Mouse (Mus musculus): ENCODE results near the gene Abcc1.

Gene Abcc1

DNA sequence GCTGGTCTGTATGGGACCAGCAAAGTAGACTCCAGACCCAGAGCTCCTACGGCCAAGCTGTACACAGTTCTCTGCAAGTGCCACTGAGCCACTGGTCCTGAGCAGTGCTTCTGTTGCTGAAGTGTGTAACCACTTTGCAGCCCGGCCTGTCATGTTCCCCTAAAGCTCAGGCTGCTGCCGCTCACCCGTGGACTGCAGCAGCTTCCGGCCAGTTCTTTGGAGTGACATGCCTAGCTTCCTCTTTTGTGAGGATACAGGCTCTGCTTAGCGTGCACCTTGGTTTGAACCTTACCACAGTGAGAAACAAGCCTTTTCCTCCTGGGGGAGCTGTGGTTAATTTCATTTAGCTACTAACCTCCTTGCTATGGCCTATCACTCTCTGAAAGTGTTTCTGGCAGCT is 77.7 kb downstream of the Abcc1 start:
- in situ Hi-C loops (cut with MboI, MseI) = no loop called here

DNA sequence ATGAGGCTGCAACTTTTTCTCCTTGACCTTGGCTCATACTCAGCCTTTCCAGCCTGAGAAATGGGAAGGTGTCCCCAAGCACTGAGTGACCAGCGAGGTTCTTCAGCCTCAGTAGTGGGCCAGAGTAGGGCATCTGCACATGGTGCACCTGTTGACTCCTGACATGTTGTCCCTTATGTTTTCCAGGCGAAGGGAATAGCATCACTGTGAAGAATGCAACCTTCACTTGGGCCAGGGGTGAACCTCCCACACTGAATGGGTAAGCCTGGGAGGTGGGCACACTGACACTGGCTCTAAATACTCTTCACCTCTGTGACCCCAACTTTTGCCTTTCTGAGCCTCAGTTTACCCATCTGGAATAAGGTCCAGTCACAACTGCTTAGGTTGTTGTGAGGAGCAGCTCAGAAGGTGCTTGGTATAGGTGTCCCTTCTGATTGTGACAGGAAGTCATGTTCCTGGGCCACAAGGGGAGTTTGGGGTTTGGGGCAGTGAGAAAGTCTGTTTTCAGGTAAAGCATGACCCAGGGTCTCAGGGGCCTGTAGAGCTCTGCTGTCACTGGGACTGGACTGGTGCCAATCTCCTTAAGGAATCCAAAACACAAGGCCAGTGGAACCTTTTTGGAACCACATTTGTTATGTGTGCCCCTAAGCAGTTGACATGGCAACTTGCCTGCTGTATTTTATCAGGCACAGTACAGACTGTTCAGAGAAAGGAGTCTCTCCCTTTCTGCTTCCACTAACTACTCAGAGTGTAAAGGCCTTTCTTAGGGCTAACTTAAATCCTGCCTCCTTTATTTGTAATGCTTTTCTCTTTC is 78.7 kb downstream of the Abcc1 start:
- in situ Hi-C loops (cut with MboI, MseI) = no loop called here

DNA sequence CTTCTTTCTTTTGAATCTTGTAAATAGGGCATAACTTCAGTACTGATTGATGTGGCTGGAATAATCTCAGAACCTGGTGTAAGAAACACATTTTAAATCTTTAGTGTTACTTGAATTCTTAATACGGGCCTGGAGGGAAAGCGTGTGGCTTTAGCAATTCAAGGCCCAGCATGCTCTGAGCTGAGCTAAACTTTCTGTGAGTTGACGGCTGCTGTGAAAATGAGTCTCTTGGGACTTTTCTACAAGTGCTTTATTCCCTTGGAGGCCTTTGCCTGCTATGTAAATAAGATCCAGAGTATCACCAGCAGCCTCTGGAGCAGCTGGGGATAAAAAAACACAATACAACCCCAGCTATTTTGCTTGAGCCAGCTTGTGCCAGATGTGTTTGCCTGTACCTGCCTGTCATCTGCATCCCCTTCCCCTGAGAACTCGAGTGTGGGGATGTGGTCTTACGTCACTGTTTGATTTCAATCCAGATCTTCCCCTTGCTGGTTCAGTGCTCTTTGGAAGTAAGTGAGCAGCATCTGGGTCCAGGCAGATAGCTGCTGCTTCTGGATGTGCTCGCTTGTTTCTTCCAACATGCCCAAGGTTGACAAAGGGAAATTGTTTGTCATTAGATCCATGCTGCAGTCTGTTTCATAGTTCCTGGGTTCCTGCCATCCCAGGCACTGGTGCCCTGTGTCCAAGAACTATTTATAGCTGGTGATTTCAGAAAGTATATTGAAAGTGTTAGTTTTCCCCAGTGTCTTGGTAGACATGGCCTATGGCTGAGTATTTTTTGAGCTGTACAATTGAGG is 82.9 kb downstream of the Abcc1 start:
- in situ Hi-C loops (cut with MboI, MseI) = no loop called here

DNA sequence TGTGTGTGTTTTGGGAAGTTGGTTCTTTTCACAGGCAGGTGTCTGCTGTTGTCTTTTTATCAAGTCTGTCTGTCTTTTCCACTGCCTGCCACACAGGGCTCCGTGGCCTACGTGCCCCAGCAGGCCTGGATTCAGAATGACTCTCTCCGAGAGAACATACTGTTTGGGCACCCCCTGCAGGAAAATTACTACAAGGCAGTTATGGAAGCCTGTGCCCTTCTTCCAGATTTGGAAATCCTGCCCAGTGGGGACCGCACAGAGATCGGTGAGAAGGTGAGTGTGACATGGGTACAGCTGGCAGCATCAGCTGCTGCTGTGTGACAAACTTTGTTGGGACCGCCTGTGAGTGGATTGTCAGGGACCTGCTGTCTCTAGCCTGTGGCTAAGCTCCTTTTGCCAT is 83.8 kb downstream of the Abcc1 start:
- in situ Hi-C loops (cut with MboI, MseI) = no loop called here

DNA sequence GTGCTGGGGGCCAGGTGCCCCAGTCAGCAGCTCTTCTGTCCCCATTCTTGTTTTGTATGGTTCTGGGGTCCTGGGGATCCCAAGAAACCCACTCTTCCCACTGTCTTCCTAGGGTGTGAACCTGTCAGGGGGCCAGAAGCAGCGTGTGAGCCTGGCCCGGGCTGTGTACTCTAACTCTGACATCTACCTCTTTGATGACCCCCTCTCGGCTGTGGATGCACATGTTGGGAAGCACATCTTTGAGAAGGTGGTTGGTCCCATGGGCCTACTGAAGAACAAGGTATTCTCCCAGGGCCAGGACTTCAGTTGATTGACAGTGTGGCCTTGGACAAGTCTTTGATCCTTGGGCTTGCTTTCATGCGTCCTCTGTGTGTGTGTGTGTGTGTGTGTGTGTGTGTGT is 86.0 kb downstream of the Abcc1 start:
- in situ Hi-C loops (cut with MboI, MseI) = no loop called here

DNA sequence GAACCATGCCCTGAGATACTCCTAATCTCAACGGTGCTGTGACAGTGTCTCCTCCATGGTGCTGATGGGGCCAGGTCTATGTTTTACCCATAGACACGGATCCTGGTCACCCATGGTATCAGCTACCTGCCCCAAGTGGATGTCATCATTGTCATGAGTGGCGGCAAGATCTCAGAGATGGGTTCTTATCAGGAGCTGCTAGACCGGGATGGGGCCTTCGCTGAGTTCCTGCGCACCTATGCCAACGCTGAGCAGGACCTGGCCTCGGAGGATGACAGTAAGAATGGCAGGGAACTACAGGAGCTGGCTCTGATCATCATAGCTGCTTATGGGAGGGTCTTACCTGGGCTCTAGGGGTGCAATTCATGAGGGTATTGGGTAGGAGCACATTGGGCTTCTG is 86.9 kb downstream of the Abcc1 start:
- in situ Hi-C loops (cut with MboI, MseI) = no loop called here

DNA sequence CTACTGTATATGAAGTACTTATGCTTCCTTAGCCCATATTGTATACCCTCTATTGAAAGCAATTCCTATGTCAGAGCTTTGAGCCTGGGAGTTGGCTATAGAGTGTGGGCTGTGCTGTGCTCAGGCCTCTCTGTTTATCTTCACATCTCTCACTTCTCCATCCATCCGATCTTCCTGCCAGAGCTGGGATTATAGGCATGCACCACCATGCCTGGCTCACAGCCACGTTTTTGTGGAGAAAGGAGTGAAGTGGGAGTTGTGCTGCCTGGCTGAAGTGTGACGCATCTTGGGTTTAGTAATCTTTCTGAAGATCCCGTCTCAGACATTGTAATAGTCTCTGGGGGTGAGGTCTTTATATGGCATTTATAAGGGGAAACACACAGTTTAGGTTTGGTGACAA is 88.5 kb downstream of the Abcc1 start:
- in situ Hi-C loops (cut with MboI, MseI) = loop anchor here (25.0 kb wide), 1 partner anchor 838 kb away; no protein-coding TSS in a partner anchor

DNA sequence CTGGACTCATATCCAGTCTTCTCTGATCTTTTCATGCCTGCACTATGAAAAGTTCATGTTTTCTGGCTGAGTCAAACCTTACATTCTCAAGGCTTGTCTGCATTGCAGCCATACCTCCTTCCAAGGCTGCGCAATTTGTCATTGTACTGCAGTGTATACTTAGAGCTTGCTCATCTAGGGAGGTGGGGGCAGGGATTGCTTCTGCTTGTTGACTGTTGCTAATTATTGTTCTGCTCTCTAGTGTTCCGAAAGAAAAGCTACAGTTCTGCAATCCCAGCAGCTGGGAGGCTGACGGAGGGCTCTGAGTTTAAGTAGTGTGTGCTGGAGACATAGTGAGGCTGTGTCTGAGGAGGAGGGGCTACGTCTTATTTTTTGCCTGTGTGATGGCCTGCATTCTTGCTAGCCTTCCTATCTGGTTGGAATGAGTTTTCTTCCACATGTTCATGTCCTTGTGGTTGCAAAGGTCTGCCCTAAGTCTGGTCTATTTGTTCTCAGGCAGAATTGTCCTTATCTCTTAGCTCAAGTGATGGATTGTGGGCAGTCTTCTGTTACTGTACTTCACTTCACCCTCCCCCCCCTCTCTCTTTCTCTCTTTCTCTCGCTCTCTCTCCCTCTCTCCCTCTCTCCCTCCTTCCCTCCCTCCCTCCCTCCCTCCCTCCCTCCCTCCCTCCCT is 90.2 kb downstream of the Abcc1 start:
- in situ Hi-C loops (cut with MboI, MseI) = loop anchor here (25.0 kb wide), 1 partner anchor 839 kb away; no protein-coding TSS in a partner anchor

DNA sequence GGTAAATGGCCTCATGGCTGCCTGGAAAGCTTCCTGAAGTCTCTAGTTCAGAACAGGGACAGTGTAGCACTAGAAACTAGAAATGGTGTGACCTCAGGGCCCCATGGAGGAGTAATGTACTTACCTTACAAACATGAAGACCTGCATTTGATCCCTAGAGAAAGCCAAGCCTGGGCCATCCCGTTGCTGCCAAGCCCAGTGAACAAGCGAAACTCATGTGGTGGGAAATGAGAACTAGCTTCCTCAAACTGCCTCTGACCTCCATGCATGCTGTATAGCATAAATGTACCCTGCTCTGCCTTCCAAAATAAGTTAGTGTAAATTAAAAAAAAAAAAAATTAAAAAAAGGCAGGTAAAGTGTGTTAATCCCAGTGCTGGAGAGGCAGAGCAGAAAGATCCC is 101.2 kb downstream of the Abcc1 start:
- in situ Hi-C loops (cut with MboI, MseI) = loop anchor here (25.0 kb wide), 1 partner anchor 850 kb away; no protein-coding TSS in a partner anchor

DNA sequence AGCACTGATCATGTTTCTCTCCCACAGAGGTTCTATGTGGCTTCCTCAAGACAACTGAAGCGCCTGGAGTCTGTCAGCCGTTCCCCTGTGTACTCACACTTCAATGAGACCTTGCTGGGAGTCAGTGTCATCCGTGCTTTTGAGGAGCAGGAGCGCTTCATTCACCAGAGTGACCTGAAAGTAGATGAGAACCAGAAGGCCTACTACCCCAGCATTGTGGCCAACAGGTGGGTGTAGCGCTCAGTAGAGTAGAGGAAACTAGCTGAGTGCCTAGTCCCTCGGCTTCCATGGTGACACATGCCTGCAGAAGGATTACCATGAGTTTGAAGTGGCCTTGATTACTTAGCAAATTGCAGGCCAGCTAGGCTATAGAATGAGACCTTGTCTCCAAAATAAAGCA is 103.7 kb downstream of the Abcc1 start:
- in situ Hi-C loops (cut with MboI, MseI) = loop anchor here (25.0 kb wide), 1 partner anchor 853 kb away; no protein-coding TSS in a partner anchor

DNA sequence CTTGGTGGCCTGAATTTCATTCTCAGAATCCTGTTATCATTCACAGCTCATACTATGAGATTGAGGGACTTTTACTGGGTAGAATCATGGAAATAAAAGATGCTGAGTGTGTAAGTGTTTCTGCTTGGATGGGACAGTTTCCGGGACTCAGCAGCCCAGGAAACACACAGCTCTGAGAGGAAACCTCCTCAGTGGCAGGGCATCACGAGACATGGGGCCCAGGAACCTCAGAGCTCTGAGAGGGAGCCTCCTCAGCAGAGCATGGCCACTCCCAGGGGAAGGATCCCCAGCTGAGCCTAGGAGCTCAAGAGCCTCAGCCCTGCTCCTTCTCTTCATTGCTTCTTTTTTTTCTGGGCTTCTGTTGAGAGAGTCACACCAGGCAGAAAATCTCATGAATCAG is 107.0 kb downstream of the Abcc1 start:
- in situ Hi-C loops (cut with MboI, MseI) = loop anchor here (25.0 kb wide), 1 partner anchor 856 kb away; no protein-coding TSS in a partner anchor

DNA sequence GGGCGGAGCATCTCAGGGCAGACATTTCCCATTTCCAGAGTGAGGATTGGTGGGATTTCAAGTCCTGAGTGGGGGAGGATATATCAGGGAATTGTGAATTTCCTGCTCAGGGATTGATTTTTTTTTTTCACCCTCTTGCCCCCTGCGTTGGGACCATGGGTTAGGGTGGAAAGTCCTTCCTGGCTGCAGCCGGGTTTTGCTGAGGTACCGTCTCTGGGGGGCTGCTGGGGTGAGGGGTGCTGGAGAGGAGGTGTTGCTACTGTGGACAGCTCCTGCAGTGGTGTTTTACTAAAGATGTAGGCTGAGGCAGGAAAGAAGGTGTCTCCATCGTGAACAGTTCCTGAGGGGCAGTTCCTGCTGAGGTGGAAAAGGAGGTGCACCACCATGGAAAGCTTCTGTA is 107.5 kb downstream of the Abcc1 start:
- in situ Hi-C loops (cut with MboI, MseI) = loop anchor here (25.0 kb wide), 1 partner anchor 857 kb away; no protein-coding TSS in a partner anchor

DNA sequence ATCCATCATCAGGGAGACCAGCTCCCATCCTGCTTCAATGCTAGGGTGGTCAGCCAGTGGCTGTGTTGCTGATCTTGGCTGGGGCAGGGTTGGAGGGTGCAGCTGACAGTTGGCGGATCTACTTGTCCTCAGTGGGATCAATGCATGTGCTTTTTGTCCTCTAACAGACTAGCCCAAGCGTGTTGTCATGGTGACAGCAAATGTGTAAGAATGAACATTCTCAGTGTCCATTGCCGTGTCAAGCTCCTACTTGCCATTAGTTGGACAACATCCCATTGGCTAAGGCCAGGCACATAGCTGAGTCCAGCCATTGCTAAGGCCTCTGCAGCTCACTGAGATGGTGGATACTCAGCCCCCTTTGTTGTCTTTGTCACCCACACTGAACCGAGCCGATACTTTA is 110.8 kb downstream of the Abcc1 start:
- in situ Hi-C loops (cut with MboI, MseI) = loop anchor here (25.0 kb wide), 1 partner anchor 860 kb away; no protein-coding TSS in a partner anchor

DNA sequence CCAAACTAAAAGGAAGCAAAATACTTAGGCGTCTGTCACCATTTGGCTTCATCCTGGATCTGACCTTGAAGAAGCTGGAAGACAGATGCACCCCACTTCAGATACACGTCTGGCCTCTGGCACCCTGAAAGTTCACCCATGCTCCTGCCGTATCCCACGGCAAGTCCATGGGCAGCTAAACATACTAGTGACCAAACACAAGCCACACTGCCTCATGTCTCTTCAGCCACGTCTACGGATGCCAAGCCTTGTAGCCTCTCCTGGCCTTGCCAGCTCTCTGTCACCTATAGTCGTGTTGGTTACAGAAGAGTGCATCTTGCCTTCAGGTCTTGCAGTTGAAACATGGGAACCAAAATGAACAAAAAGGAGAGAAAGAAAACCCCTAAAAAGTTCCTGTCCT is 112.3 kb downstream of the Abcc1 start:
- in situ Hi-C loops (cut with MboI, MseI) = loop anchor here (25.0 kb wide), 1 partner anchor 861 kb away; no protein-coding TSS in a partner anchor

DNA sequence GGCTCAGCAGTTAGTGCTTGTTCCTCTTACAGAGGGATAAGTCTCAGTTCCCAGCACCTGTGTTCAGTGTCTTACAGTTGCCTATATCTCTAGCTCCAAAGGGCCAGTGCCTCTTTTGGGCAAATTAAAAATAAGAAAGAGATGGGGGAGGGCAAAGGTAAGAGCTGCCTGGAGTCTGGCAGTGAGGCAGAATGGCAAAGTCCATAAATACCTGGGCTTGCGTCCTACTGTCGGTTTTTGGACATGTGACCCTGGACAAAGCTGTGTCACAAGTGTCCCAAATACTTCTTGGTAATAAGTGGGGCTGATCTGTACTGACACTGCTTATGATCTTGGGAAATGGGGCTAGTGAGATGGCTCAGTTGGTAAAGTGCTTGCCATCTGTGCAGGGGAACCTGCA is 113.6 kb downstream of the Abcc1 start:
- in situ Hi-C loops (cut with MboI, MseI) = no loop called here

DNA sequence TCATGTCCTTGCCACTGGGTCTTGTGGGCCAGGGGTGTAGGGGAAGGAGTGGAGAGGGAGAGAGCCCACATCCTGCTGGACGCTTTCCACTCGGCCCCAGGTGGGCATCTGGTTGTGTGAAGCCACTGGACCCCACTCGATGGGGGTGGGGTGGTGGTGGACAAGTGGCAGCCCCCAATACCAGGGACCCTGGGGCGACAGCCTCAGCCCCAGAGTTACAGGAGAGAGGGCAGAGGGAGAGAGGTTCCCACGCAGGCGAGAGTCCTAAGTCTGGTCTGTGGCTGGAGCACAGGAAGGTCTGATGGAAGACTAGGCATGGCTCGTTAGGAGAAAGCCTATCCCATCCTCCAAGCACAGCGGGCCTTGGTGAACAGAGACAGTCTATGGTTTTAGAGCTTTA is 114.7 kb downstream of the Abcc1 start:
- in situ Hi-C loops (cut with MboI, MseI) = no loop called here

DNA sequence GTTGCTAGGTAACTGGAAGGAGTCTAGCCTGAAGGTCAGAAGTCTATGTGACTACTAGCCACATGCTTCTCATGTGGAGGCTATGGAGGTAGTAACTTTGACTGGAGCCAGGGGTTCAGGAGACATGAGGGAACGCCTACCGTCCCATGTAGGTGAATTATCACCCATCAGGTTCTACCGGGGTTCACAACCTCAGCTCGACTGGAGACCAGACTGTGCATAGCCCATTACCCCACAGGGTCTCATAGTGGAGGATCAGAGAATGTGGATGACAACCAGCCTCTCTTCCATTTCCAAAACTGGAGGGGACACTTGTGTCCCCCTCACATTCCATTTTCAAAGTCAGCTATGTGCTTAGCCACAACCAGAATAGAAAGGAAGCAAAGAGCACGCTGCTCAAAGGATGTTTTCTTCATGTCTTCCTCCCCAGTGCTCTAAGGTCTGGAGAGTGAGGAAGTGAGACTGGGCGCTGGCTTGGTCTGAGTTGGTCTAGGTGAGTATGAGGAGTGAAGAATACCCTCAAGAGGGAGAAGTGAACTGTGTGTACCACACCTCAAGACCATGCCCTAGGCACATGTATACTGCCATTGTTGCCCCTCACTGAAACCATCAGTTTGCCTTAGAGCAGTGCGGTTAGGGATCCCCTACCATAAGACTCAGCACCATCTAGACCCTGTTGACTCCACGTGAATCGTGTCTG is 115.5 kb downstream of the Abcc1 start:
- in situ Hi-C loops (cut with MboI, MseI) = no loop called here

DNA sequence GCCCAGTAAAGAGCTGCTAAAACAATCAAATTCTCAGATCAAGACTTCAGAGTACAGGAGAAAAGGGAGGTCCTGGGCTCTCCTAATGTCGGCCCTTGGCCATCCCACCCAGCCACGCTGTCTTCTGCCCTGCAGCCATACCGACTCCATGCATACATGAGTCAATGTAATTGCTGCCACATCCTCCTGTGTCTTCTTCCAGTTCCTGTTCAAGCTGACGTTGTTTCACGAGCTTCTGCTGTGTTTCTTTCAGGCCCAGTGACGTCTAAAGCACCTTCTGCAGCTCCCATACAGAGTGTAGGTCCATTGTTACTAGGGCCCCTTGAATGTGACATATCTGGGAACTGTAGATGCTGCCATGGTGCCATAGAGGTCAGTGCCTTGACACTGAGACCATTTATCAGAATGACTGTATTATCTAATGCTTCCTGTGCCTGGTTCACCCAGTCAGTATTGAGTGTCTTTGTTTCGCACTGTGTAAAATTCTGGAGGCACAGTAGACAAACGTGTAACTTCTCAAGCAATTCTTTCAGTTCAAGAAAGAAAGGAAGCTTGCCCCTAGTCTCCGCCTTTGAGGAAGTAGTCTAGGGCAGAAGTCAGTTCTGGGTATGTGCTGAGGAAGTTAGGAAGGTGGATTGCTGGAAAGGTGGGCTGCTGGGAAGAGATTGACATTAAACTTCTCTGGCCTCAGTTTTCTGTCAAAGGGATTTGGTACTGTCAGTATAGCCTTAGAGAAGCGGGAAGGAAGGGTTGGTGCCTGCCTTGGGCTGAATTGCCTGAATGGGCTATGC is 116.3 kb downstream of the Abcc1 start:
- in situ Hi-C loops (cut with MboI, MseI) = no loop called here

DNA sequence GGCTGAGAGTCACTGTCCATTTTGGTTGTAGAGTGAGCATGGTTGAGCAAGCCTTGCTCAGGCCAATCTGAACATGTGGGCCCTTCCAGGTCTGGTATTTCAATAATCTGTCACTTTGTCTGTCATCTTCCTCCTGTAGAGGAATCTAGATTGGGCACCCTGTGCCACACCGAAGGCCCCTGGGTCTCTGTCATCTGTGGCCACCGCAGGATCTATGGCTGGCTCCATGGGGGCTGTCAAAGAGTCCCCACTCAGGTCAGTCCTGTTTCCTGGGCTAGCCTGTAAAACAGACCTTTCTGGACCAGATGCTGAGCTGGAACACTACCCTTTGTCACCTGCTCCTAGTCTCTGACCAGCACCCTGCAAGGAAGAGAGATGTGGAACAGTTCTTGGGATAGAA is 118.3 kb downstream of the Abcc1 start:
- in situ Hi-C loops (cut with MboI, MseI) = no loop called here

DNA sequence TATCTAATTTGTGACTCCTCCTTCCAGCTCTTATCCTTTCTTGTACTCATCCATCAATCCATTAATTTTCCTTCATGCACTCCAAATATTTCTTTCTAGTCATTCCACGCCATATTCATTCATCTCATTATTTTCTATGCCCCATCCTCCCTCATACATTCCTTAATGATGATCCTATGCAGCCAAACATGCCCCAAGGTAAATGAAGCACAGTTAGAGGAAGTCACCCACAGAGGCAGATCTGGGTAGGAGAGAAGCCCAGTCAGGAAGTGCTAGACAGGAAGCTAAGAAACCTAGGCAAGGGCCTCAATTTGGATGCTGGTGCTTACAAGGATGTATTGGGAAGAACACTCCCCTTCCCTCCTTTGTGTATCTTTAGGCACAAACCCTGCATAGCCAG is 121.9 kb downstream of the Abcc1 start:
- in situ Hi-C loops (cut with MboI, MseI) = no loop called here

Measured in regulatory T cell (primary cell).